Mouse (Mus musculus): Measurements from ENCODE around the gene Map4k5.

Map4k5 gene

DNA sequence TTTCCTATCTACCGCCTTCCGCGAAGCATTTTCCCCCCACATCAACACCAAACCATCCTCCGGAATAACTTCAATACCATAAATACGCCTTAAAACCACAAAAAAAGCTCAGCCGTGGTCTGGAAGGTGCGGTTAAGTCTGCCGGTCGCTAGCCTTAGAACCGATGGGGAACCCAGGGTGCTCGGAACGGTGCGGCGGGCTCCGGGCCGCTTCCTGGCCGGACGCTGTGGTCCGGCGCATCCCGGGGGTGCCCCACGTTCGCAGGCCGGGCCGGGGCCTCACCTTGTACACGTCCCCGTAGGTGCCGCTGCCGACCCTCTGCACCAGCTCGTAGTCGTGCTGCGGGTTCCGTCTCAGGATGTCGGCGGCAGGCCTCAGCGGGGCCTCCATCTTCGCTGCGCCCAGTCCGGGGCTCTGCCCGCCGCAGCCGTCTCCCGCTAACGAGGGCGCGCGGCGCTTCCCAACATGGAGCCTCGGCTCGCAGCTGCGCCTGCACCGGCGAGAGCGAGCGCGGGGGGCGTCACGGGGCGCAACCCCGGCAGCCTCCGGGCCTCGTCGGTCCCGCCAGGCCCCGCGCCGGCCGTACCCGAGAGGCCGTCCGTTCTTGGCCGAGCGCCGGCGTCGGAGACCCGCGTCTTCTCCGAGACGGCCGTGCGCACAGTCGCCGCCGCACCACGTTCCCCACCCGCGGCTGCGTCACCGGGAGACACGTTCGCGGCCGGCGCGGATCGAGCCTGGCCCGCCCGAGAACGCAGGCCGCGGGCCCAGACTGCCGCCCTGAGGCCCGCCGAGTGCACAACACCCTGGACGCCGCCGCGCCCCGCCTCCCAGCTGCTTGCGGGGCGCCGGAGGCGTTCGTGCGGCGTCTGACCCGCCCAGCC is at the start of gene Map4k5, which contains the start of gene Atl1:
Gene Map4k5, minus strand, starts transcription at position 830 of the 881 bp plus-strand sequence.
Gene Atl1, plus strand, starts transcription at position 244 of the 881 bp plus-strand sequence.
- DNase-seq (ENCODE audit: low read depth, low spot score), result peak; percentile 74

DNA sequence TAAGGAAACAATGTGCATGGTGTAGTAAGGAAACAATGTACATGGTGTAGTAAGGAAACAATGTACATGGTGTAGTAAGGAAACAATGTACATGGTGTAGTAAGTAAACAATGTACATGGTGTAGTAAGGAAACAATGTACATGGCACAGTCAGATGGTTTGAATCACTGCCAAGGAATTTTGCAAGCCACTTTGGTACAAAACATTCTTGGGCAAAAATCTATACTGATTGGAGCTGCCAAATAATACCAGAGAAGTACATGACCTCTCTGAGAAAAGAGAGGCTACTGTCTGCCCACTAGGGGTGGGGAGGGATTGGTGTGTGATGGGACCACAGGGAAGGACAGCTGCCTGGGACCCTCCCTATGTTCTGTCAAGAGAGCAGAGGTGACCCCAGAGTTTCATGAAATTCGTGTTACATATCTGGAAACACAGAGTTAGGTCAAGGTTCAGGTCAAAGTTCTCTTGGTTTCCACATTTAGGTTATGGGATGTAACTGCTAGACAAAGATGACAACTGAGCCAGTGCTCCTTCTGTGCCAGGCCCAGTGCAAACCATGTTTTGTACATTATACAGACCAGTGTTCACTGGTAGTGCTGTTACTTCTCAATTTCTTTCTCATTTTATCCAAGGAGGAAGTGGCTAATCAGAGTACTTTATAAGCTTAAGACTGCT is 48.8 kb upstream of the Map4k5 start:
- DNase-seq (ENCODE audit: low read depth, low spot score), result no peak

DNA sequence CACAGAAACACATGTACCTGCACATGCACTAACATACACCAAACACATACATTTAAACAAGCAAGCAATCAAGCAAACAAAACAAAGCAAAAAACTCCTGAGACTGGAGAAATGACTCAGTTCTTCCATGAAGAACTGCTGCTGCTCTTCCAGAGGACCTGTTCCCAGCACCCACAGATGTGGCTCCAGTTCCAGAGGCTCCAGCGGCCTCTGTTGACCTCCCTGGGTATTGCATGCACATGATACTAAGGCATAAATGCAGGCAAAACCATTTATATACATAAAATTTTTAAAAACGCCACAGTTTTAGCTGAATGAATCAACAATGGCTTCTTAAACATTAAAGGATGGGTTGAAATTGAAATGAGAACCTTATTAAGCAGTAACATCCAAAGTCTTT is 46.3 kb upstream of the Map4k5 start:
- DNase-seq (ENCODE audit: low read depth, low spot score), result no peak

DNA sequence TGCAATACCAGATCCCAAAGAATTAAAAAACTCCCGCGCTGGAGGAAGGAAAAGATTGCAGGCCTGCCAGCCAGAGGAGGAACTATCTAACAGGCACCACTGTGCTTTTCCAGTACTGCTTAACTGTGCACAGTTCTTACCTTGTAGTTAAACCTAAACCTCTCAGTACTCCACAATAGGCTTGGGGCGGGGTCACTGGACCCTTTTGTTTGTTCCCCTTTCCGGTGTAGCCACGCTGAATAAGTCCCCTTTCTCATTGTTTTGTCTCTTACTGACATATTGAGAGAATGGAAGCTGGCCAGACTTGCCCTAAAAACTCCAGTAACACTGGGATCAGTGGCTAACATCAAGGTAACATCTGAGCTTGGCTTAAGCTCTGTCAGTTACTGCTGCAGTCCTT is 44.7 kb upstream of the Map4k5 start:
- no peak for DNase-seq (ENCODE audit: low read depth, low spot score)

DNA sequence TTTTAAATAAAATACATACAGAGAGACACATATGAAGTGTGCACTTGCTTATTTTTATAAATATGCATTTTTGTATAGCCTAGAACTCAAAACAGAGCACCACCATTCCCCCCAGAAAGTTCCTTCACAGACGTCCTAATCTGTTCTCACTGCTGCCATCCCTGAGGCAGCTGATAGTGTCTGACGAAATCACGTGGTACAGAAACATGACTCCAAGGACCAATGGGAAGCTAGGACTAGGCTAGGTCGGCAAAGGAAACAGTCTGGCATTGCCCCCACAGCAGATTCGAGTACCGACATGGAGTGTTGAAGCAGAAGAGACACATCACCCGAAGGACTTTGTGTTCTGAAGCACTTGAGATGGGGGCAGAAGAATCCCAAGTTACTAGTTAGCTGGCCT is 33.7 kb upstream of the Map4k5 start:
- no peak for DNase-seq (ENCODE audit: low read depth, low spot score)

DNA sequence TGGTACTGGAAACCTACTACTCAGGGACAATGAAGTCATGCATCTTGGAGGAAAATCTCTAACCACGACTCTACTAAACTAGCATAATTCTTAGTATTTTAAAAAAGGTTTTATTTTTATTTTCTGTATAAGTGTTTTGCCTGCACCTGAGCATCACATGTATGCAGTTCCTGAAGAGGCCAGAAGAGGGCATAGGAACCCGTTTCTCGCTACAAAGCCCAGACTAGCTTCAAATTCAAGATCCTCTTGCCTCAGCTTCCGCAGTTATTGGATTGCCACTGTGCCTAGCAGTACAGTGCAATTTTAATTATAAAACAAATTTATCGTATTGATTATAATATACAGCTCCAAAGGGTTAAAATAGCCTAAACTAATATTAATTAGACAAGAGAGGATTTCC is 31.0 kb upstream of the Map4k5 start:
- DNase-seq (ENCODE audit: low read depth, low spot score), result no peak

DNA sequence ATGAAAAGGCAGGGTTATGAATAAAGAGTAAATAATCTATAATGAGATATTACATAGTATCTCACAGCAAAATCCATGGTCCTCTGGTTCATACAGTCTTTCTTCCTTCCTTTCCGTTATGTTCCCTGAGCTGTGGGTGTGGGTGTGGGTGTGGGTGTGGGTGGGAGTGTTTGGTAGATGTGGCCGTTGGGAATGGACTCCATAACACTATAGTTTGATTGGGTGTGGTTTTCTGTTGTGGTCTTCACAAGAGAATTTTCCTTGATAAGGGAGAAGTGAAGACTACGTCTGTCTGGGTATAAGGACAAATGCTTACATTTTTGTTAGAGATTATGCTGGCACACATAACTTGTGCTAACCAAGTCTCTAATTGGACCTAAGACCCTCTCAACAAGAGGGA is 30.6 kb upstream of the Map4k5 start:
- no peak for DNase-seq (ENCODE audit: low read depth, low spot score)

DNA sequence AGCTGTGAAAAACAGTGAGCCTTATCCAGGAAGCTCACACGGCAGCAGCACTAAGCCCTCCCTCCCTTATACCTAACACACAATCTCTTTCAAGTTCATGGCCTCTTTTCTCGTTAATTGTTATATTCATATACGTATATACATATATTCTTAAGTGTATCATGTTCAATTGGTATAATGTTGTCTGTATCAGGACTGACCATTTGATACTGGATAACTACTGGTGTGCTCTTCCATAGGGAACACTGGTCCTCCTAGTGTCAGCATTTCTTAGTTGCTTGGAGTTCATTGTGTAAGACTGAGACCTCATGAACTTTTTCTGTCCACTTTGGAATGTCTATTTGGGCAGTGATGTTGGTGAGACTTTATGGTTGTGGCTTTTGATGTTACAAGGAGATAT is 30.1 kb upstream of the Map4k5 start:
- no peak for DNase-seq (ENCODE audit: low read depth, low spot score)

DNA sequence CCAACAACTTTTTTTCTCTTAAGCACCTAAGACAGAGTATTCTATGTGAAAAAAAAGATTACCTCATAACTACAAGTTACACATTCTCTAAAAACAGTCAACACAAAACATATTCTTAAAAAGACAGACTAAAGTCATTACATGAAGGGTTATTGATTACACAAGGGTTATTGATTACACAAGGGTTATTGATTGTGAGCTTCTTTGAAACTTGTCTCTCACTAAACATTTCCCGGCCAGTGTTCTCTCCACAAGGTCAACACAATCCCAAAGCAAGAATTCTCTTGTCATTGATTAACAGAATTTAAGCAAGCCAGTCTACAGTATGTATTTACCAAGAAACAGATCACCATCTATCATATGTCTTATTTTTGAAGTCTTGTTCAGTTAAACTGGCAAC is 29.1 kb upstream of the Map4k5 start:
- no peak for DNase-seq (ENCODE audit: low read depth, low spot score)

DNA sequence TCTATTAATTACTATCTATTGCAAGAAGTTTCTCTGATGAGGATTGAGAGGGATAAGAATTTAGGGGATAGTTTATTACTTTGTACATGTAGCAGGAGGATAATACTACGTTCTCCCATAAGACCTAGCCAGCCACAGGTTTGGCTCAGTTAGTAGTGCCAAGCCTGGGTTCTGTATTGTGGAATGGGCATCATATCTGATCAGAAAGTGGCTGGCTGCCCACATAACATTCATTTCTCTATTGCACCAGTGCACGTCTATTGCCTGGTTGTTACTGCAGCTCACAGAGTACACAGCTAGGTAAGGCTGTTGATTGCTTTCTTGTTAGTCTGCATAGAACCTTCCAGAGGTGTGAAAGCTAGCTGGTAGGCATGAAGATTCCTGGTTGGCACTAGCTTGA is 24.9 kb upstream of the Map4k5 start:
- no peak for DNase-seq (ENCODE audit: low read depth, low spot score)

DNA sequence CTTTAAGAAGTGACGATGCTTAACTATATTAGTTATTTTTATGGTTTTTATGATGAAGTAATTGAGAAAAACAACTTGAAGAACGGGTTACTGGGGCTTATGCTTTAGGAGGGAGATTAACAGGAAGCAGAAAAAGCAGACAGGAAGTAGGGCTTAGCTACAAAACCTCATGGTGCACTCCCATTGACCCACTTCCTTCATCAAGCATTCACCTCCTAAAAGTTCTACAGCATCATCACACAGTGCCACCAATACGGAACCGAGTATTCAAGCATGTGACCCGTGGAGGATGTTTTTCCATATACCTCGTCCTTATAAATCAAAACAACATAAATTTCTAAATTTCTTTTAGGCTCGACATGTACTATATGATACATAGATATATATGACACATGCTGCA is 19.7 kb upstream of the Map4k5 start:
- DNase-seq (ENCODE audit: low read depth, low spot score), result no peak

DNA sequence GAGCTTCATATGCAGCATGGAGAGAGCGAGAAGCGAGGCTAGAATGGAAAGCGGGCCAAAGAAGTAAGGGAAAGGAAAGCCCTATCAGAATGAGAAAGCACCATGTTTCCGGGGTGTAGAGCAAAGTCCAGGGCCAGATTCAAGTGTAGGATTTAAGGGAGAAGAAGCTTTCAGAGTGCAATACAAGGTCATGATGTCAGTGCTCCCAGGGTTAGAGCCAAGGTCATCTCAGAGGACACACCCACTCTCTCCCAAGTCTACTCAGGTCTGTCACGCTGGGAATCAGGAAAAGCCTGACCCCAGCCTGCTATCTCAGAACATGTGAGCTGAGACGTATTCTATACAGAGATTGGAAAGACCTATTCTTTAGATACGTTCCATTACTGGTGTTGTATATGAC is 18.9 kb upstream of the Map4k5 start:
- DNase-seq (ENCODE audit: low read depth, low spot score), result no peak

DNA sequence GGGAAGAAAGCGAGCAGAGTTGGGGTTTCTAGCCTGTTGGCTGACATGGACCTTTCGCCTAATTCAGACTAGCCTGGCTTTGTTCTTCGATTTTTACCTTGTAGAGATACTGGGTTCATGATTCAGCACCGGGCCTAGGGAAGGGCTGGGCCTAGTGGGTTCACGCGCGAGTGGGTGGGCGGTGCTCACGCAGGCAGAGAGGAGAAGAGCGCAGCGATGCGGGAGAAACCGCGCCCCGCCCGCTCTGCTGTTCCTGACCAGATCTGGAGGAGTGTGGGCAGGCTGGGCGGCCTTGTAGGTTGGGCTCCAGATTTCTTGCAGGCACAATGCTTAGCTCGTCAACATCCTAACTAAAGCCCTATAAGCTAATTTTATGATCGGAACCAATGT is 15.5 kb upstream of the Map4k5 start:
- DNase-seq (ENCODE audit: low read depth, low spot score), result no peak

DNA sequence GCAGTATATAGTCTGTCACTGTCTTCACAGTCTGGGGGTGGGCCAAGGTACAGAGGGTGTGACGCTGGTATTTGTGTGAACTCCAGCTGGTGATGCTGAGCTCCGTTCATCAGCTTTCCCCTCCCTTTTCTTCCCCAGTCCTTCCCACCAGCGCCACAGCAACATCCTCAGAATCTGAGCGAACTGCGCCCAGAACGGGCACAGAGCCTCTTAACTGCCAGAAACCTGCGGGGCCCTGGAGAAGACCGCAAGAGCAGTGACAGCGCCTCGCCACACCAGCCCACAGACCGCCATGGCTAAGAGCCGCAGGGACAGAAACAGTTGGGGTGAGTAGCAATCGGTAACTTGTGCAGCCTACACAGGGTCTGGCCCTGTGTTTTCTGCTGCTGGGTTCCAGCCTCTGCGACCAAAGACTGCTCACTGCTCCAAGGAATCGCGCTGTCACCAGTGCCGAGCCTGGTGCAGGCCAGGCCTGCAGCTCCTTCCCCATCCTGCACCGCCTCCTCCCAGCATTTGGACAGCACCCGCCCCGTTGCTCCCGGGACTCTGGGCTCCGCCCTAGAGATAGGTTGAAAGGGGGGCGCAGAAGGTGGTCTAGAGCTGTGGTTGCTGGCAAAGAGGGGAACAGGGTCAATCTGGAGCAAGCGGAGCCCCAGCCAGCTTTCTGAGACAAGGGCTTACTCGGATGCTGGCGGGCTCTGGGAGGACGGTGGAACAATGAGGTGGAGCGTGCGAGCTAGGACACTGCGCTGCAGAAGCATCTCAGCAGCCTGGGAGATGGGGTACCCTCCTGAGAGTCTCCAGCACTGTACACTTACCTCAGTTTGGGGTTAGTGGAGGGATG is 14.9 kb upstream of the Map4k5 start:
- DNase-seq (ENCODE audit: low read depth, low spot score), result no peak

DNA sequence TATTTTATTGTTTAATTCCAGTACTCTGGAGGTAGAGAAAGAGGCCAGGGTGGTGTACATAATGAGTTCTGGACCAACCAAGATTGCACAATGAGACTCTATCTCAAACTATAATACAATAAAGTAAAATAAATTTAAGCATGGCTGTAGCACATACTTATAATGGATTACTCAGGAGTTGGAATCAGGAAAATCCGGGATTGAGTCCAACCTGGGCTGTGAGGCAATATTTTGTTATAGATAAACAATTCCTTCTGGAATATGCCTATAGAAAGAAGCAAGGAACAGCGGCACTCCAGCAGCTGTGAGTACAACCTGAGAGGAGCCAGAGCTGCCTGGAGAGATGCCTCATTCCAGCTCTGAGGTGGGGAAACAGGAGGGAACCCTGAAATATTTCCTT is 12.0 kb upstream of the Map4k5 start:
- DNase-seq (ENCODE audit: low read depth, low spot score), result no peak

DNA sequence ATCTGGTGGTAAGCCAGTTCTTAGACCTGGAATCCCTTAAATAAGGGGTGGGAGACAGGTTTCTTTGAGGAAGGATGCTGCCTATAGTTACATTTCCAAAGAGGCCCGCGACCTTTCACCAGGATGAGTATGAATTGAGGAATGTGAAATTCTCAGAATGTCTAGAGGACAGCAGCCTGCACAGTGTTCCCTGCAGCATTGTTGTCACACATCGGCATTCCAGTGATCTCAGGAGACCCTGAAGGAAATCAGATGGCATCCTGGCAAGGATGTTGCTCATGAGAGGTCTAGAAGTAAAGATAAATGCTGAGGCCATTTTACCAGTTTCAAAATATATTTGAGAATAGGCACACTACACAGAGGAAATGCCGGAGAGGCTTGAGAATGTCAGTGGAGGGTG is 5.1 kb upstream of the Map4k5 start:
- no peak for DNase-seq (ENCODE audit: low read depth, low spot score)

DNA sequence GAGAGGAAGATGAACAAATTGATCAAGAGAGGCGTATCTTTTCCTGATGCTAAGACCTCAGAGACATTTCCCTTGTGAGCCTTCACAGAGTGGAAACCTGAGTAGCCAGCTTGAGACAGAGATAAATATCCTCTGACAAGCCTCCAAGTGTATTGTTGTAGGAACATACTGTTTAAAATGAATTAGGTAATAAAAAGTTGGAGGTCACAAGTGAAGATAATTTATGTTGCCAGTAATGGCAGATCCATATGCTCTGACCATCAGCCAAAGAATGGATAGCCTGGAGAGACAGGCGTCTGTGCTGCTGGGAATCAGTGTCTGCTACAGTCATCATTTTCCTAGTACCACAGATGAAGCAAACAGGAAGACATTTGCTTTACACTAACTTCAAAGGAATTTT is 2.0 kb upstream of the Map4k5 start:
- no peak for DNase-seq (ENCODE audit: low read depth, low spot score)

DNA sequence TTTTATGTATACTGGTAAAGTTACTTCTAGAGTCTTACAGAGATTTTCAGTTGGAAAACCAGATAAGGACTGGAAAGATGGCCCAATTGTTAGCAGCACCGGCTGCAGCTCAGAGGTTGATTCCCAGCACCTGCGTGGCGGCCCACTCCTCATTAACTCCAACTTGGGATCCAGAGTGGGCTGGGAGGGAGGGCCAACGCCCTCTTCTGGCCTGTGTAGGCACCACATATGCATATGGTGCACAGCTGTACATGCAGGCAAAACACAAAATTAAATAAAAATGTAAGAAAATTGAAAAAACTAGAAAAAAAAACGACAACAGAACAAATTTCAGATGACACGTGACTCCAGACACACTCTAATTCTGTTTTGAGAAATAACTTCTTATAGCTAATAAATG is 927 bp upstream of the Map4k5 start:
- no peak for DNase-seq (ENCODE audit: low read depth, low spot score)

DNA sequence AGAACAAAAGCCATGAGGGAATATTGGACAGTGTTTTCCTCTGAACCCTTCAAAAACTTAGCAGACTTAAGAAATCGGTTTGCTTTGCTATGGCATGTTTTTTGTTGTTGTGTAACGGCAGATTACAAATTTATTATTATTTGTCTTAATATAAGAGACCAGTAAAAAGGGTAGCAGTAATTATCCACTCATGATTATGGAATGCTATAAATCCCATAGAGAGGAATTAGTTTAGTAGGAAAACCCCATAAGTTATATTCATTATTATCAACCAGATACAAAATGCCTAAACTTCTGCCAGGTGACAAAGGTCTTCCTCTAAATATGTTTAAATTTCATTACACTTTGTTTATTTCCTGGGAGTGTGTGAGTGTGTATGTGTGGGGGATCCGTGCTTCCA is 1.3 kb downstream of the Map4k5 start:
- DNase-seq (ENCODE audit: low read depth, low spot score), result no peak

DNA sequence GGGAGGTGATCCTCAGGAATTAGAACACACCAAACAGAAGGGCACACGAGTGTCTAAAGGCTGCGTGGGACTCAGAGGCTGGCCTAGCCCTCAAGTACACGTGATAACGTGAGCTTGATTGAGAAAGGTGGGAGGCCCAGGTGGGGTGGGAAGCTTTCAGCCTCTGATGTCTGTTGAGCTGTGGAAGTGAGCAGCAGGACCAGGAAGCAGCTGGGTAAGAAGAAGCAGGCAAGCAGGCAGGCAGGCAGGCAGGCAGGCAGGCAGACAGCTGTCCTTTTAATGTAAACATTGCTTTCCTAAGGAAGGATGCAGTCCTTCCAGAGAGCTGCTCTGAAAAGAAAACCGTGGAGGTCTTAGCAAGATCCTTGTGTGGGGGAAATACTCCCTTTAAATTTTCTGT is 2.5 kb downstream of the Map4k5 start:
- DNase-seq (ENCODE audit: low read depth, low spot score), result no peak

DNA sequence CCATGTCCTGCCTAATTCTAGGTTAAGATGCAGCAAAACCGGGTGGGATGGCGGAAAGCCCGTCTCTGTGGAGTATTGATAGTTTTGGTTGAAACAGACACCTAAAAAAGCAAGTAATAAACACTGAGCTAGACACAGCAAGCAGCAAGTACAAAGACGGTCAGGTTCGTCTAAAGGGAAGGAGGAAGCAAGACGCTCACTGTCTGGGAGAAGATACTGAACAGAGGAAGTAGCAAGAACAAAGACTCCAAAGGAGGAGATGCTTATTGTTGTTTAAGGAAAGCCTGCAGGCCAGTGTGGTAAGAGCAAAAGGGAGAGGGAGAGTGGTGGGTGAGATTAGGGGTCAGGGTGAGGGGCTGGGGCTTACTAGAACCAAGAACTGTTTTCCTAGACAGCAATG is 2.9 kb downstream of the Map4k5 start:
- DNase-seq (ENCODE audit: low read depth, low spot score), result no peak

DNA sequence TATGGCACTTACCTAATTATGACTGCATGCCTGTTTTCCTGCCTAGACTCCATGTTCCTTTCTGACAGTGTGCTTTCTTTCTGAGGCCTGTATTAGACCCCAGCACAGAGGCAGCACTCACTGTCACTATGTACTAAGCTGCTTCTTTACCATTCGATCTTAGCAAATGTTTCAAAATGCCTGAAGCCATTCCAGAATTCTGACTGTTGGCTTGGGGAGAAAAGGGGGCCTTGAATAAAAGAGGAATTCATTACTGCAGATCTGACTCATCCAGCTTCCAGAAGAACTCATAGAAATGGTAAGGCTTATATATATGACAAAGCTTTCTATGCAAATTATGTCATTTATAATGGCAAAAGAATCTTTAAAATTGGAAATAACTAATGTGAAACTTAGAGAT is 4.7 kb downstream of the Map4k5 start:
- DNase-seq (ENCODE audit: low read depth, low spot score), result no peak

Measured in WW6 (cell line).